Mouse (Mus musculus): Measurements from ENCODE around the gene Gas7. TPM values are rescaled to one million over a fixed set of nuclear protein-coding genes. Genes with fewer than 3 reads are reported as not detected.

The Gas7 gene
- 3.5 and 4.2 TPM in 2 replicates for polyA plus RNA-seq (2016; fragmentation: Nextera tagmentation; extraction: Ambion mirVana)

DNA sequence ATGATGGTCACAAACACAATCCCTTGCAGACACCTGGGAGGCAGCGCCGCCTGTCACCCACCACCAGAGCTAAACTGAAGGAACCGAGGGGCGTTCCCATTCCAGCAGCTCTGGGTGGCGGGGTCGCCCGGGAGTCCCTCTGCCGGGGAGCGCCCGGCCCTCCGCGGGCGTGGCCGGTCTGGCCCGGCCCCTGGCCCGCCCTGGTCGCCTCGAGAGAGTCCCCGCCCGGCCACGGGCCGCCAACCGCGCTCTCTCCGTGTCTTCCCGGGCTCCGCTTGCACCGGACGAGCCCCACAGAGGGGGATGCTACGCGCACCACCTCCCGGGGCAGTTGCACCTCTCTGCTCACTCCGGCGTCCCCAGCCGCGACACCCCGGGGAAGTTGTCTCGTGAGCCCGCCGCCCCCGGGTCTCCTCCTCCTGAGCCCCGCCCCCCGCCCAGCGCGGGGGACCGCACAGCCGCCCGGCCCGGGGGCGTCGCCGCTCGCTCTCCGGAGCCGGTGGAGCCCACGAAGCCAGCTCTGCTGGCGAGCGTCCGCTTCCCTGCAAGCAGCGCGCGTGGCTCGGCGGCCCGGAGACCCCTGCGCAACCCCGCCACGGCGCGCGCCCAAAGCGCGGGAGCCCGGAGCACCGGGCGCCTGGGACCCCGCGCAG is at the start of gene Gas7:
Gene Gas7, plus strand, starts transcription at position 564 of the 653 bp plus-strand sequence.
- peak; percentile 58 for DNase-seq (ENCODE audit: low spot score)
- Histone ChIP-seq H3K9me3 (no peaks in the 10 kb centered on the region), H3K4me3 (peak within 1 kb of the TSS; percentile 79), H3K4me1 (replicated peaks) (peaks cover 17% of the 10 kb centered on the region), H3K27me3 (ENCODE audit: insufficient read depth, poor library complexity, severe bottlenecking) (peaks cover 68% of the 10 kb centered on the region), H3K27ac (peak within 1 kb of the TSS; percentile 82), H3K36me3 (no peaks in the 10 kb centered on the region)
- WGBS: 0% methylated on average over 78 of the region's 78 CpGs

GRCm38 (mm10) chr11:67414346-67414940 is 40.8 kb upstream of the Gas7 start:
- no peaks in the 10 kb centered on the region for H3K4me1 ChIP-seq (replicated peaks)
- H3K27ac ChIP-seq: no peak overlapping the region
- no peaks in the 10 kb centered on the region for H3K27me3 ChIP-seq (ENCODE audit: insufficient read depth, poor library complexity, severe bottlenecking)
- no peaks in the 10 kb centered on the region for H3K36me3 ChIP-seq
- 86% methylated on average over 6 of the region's 6 CpGs for WGBS
- no peaks in the 10 kb centered on the region for H3K9me3 ChIP-seq
- H3K4me3 ChIP-seq: no peak overlapping the region
- DNase-seq (ENCODE audit: low spot score): no peak

- H3K9me3 ChIP-seq: no peaks in the 10 kb centered on the region
- DNase-seq (ENCODE audit: low spot score): no peak
- H3K36me3 ChIP-seq: no peaks in the 10 kb centered on the region
- H3K27ac ChIP-seq: no peak overlapping the region
- no peak overlapping the region for H3K4me3 ChIP-seq
- WGBS: 90% methylated on average over 13 of the region's 13 CpGs
- H3K27me3 ChIP-seq (ENCODE audit: insufficient read depth, poor library complexity, severe bottlenecking): no peaks in the 10 kb centered on the region
- H3K4me1 ChIP-seq (replicated peaks): no peaks in the 10 kb centered on the region
These were observed 31.7 kb upstream of the Gas7 start for GRCm38 (mm10) chr11:67423575-67423974.

DNA sequence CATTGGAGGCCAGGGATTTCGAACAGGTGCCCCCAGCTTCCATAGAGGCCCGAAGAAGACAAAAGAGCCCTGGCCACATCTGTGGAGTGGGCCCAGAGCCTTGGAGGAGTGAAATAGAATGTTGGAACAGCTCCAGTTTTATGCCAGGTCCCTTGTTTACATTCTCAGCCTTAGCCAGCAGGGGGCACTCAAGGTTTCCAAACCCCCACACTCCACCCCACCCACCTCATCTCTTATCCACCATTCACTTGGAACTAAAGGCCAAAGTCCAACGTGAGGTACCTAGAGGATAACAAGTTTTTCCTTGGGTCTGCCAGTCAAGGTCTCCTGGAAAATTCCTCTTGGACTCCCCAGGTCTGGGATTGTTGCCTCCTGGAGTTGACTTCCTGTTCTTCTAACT is 27.0 kb upstream of the Gas7 start:
- peaks cover 6% of the 10 kb centered on the region for H3K4me1 ChIP-seq (replicated peaks)
- H3K27me3 ChIP-seq (ENCODE audit: insufficient read depth, poor library complexity, severe bottlenecking): 0 out of 2 replicates have a peak, but pooled peaks cover 3% of the 10 kb centered on the region
- DNase-seq (ENCODE audit: low spot score): peak; percentile 35
- no peak overlapping the region for H3K4me3 ChIP-seq
- no peaks in the 10 kb centered on the region for H3K9me3 ChIP-seq
- H3K36me3 ChIP-seq: no peaks in the 10 kb centered on the region
- no peak overlapping the region for H3K27ac ChIP-seq
- 46% methylated on average over 3 of the region's 3 CpGs for WGBS

DNA sequence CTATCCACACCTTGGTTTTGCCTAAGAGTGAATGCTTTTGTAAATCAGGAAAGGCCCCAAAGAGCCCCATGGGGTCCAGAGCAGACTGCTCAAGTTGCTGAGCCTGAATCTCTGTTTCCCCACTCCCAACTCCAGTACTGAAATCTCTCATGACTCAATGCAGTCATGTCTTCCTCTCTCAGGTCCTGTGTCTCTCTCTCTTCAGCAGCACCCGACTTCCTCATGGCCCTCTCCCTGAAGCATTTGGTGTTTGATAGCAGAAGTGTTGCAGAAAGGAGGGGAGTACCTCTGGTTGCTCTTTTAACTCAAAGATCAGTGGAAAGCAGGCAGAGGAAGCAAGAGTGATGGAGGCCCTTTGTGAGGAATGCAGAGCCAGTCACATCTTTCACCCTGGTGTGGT is 25.4 kb upstream of the Gas7 start:
- WGBS: 68% methylated on average over 1 of the region's 1 CpGs
- DNase-seq (ENCODE audit: low spot score): no peak
- H3K9me3 ChIP-seq: no peaks in the 10 kb centered on the region

GRCm38 (mm10) chr11:67431116-67431645 is 24.1 kb upstream of the Gas7 start:
- DNase-seq (ENCODE audit: low spot score): no peak
- Histone ChIP-seq H3K27me3 (ENCODE audit: insufficient read depth, poor library complexity, severe bottlenecking) (0 out of 2 replicates have a peak, but pooled peaks cover 3% of the 10 kb centered on the region), H3K27ac (no peak overlapping the region), H3K36me3 (no peaks in the 10 kb centered on the region), H3K9me3 (no peaks in the 10 kb centered on the region), H3K4me3 (no peak overlapping the region), H3K4me1 (replicated peaks) (peaks cover 6% of the 10 kb centered on the region)
- WGBS: 31% methylated on average over 14 of the region's 14 CpGs

More for the DNA sequence above, 25.4 kb upstream of the Gas7 start:
- H3K4me3 ChIP-seq: no peak overlapping the region
- no peaks in the 10 kb centered on the region for H3K36me3 ChIP-seq
- no peak overlapping the region for H3K27ac ChIP-seq
- H3K4me1 ChIP-seq (replicated peaks): peaks cover 6% of the 10 kb centered on the region
- H3K27me3 ChIP-seq (ENCODE audit: insufficient read depth, poor library complexity, severe bottlenecking): 0 out of 2 replicates have a peak, but pooled peaks cover 3% of the 10 kb centered on the region

DNA sequence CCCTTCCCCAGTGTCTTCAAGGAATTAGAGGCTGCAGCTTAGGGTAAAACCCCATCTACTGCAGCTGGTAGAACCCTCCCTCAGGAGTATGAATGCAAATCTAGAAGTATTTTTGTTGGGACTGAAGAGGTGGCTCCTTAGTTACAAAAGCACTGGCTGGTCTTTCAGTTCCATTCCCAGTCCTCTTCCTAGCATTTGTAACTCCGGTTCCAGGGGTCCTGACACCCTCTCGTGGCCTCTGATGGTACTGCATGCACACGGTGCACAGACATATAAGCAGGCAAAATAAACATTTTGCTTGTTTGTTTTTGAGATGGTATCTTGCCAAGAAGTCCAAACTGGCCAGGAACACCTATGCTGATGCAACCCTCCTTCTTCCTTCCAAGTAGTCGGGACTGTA is 23.4 kb upstream of the Gas7 start:
- no peak overlapping the region for H3K4me3 ChIP-seq
- H3K36me3 ChIP-seq: no peaks in the 10 kb centered on the region
- DNase-seq (ENCODE audit: low spot score): peak; percentile 21
- WGBS: 72% methylated on average over 4 of the region's 4 CpGs
- no peaks in the 10 kb centered on the region for H3K9me3 ChIP-seq
- 0 out of 2 replicates have a peak, but pooled peaks cover 3% of the 10 kb centered on the region for H3K27me3 ChIP-seq (ENCODE audit: insufficient read depth, poor library complexity, severe bottlenecking)
- H3K4me1 ChIP-seq (replicated peaks): peaks cover 6% of the 10 kb centered on the region
- no peak overlapping the region for H3K27ac ChIP-seq

- no peaks in the 10 kb centered on the region for H3K9me3 ChIP-seq
- 0 out of 2 replicates have a peak, but pooled peaks cover 3% of the 10 kb centered on the region for H3K27me3 ChIP-seq (ENCODE audit: insufficient read depth, poor library complexity, severe bottlenecking)
- peaks cover 6% of the 10 kb centered on the region for H3K4me1 ChIP-seq (replicated peaks)
- no peak overlapping the region for H3K27ac ChIP-seq
- no peaks in the 10 kb centered on the region for H3K36me3 ChIP-seq
- DNase-seq (ENCODE audit: low spot score): no peak
- no peak overlapping the region for H3K4me3 ChIP-seq
- WGBS: 92% methylated on average over 5 of the region's 5 CpGs
These were observed 21.5 kb upstream of the Gas7 start for GRCm38 (mm10) chr11:67433763-67434162.

GRCm38 (mm10) chr11:67438746-67439145 is 16.5 kb upstream of the Gas7 start:
- no peaks in the 10 kb centered on the region for H3K36me3 ChIP-seq
- no peaks in the 10 kb centered on the region for H3K9me3 ChIP-seq
- no peak overlapping the region for H3K4me3 ChIP-seq
- no peaks in the 10 kb centered on the region for H3K4me1 ChIP-seq (replicated peaks)
- H3K27ac ChIP-seq: no peak overlapping the region
- no peak for DNase-seq (ENCODE audit: low spot score)
- WGBS: 96% methylated on average over 5 of the region's 5 CpGs
- no peaks in the 10 kb centered on the region for H3K27me3 ChIP-seq (ENCODE audit: insufficient read depth, poor library complexity, severe bottlenecking)

DNA sequence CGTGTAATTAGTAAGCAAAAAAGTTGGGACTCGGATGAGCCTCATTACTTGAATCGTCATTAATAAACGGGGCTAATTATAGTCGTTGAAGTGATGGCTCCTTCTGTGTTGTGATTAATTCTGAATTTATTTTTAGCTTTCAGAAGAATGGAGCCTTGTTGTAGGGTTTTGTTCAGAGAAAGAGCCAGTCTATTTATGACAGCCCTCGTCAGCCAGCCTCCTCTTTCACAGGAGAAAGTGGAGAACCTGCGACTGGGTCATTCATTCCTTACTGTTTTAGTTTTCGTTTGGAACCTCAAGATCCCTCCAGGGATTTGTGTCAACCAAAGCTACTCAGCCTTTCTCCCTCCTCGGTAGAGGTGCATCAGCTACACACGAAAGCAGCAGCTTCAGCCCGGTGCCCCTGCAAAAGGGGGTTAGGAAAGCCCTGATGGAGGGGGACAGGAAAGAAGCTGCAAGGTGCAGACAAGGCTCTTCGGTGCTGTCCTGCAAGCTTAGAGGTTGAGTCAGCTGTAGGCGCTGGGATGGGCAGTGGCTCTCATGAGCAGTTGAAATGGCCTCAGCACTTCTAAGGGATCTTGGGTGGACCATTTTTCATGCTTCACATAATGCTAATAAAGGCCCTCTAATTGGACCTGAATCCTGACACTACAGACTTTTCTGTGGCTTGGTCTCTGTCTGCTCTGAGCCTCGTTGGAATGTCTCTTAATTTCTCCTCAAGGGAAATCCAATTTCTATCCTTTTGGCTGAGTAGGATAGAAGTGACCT is 10.0 kb upstream of the Gas7 start:
- Histone ChIP-seq H3K27ac (no peak overlapping the region), H3K4me1 (replicated peaks) (peaks cover 4% of the 10 kb centered on the region; the same call in 1 of the 2 replicates), H3K36me3 (no peaks in the 10 kb centered on the region), H3K9me3 (no peaks in the 10 kb centered on the region), H3K27me3 (ENCODE audit: insufficient read depth, poor library complexity, severe bottlenecking) (no peaks in the 10 kb centered on the region), H3K4me3 (no peak overlapping the region)
- WGBS: 65% methylated on average over 14 of the region's 14 CpGs
- DNase-seq (ENCODE audit: low spot score): no peak

DNA sequence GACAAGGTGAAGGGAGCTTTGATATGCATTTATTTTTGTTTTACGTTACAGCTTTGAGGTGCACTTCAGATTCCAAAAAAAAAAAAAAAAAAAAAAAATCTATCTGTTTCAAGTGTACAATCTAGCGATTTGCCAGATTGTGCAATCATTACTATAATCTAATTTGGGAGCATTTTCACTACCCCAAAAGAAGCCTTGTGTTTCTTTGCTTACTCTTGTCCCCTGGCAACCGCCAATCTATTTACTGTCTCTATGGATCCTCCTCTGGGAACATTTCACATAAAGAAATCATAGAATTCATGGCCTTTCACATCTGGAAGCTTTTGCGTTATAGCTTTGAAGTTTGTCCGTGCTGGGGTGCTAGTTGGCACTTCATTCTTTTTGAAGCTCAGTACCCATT is 3.7 kb upstream of the Gas7 start:
- Histone ChIP-seq H3K36me3 (no peaks in the 10 kb centered on the region), H3K27ac (no peak overlapping the region), H3K9me3 (no peaks in the 10 kb centered on the region), H3K4me1 (replicated peaks) (peaks cover 17% of the 10 kb centered on the region), H3K4me3 (no peak overlapping the region), H3K27me3 (ENCODE audit: insufficient read depth, poor library complexity, severe bottlenecking) (peaks cover 44% of the 10 kb centered on the region)
- 87% methylated on average over 5 of the region's 5 CpGs for WGBS
- no peak for DNase-seq (ENCODE audit: low spot score)

DNA sequence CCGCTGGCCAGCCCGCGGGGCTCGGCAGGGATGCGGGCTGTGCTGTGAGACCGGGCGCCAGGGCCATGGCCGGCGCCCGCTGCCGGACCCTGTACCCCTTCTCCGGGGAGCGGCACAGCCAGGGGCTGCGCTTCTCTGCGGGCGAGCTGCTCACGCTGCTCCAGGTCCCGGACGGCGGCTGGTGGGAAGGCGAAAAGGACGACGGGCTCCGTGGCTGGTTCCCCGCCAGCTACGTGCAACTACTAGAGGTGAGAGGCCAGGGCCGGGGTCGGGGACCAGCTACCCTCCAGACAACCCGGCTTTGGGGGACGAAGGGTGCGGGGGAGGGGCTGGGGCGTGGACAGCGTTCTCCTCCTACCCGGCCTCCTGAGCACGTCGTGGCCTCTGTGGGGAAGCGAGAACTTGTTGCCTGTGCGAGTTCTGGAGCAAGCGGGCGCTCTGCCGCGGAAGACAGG is 317 bp downstream of the Gas7 start:
- no peaks in the 10 kb centered on the region for H3K9me3 ChIP-seq
- peaks cover 69% of the 10 kb centered on the region for H3K27me3 ChIP-seq (ENCODE audit: insufficient read depth, poor library complexity, severe bottlenecking)
- peak; percentile 48 for DNase-seq (ENCODE audit: low spot score)
- H3K27ac ChIP-seq: peak overlapping the region; percentile 82
- peaks cover 17% of the 10 kb centered on the region for H3K4me1 ChIP-seq (replicated peaks)
- under 1% methylated on average over 42 of the region's 42 CpGs for WGBS
- no peaks in the 10 kb centered on the region for H3K36me3 ChIP-seq
- H3K4me3 ChIP-seq: peak overlapping the region; percentile 79

All from hindbrain, embryonic 10.5 days (tissue).